Mouse (Mus musculus): ENCODE measurements around the gene Tlr8. TPM values are rescaled to one million over a fixed set of nuclear protein-coding genes. Genes with fewer than 3 reads are reported as not detected.

Gene Tlr8
- polyA plus RNA-seq, 1 experiment from 2014 or later: 0.52 TPM

DNA sequence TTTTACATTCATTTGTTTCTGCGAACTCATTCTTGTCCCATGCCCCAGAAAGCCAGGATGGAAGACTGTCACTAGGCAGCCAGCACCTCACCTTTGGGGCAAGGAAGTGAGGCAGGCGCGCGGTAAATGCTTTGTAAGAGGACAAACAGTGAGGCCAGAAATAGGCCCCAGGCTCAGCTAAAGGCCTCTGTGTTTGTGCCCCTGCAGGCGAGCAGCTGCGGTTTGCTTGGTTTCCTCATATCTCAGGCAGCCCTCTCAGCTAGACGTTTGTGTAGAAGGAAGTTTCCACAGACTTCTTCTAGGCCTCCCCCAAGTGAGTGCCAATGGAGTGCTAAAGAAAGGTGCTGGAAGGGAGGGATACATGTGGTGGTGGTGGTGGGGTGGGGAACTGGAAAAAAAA is 37.0 kb downstream of the Tlr8 start:
- H3K4me3 ChIP-seq: no peak overlapping the region
- no peaks in the 10 kb centered on the region for H3K4me1 ChIP-seq
- 38% methylated on average over 7 of the region's 7 CpGs for WGBS (ENCODE audit: insufficient replicate concordance)
- H3K4me2 ChIP-seq: no peak overlapping the region
- H3K36me3 ChIP-seq: no peaks in the 10 kb centered on the region
- no peaks in the 10 kb centered on the region; the same call in 1 of the 2 replicates for H3K27me3 ChIP-seq (replicated peaks)
- no peaks in the 10 kb centered on the region for H3K9me3 ChIP-seq (replicated peaks)
- H3K27ac ChIP-seq: no peak overlapping the region
- ATAC-seq: no peak
- H3K9ac ChIP-seq: no peak overlapping the region

DNA sequence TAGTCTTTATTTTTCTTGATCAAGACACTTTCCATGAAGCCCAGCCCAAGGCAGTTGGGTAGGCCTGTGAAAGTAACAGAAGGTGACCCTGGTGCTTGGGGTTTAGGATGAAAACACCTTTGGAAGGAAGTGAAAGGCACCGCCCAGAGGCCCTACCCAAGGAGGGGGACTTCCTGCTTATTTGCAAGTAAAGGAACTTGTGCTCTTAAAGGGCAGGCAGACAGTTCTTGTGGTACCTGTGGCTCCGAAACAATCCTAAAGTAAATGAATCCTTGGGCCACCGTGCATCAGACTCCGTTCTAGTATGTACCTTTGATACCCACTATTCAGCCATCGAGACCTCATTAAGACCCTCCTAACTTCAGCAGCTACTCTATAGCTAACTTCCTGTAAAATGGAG is 37.6 kb downstream of the Tlr8 start:
- Histone ChIP-seq H3K4me3 (no peak overlapping the region), H3K36me3 (no peaks in the 10 kb centered on the region), H3K27me3 (replicated peaks) (no peaks in the 10 kb centered on the region; the same call in 1 of the 2 replicates), H3K4me1 (no peaks in the 10 kb centered on the region), H3K27ac (no peak overlapping the region), H3K9me3 (replicated peaks) (no peaks in the 10 kb centered on the region), H3K4me2 (no peak overlapping the region), H3K9ac (no peak overlapping the region)
- no peak for ATAC-seq
- 57% methylated on average over 5 of the region's 5 CpGs for WGBS (ENCODE audit: insufficient replicate concordance)

DNA sequence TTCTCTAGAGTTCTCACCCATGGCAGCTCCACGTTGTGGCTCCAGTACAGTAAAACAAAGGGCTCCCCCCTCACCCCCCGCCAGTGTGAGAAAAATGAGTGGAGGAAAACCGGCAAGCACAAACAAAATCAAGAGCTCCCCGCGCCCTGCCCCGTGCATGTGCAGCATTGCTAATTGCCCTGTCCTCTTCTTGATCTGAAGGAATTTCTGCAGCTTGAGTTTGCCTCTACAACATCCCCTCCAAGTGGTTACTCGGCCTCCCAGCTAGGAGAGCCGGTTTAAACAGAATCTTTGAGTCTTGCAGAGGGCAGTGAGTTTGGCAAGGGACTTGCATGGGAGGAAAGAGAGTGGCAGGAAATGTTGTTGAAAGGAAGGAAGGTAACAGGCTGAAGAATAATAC is 51.4 kb downstream of the Tlr8 start:
- Histone ChIP-seq H3K27ac (no peak overlapping the region), H3K4me3 (no peak overlapping the region), H3K4me1 (0 out of 2 replicates have a peak, but pooled peaks cover 11% of the 10 kb centered on the region), H3K36me3 (no peaks in the 10 kb centered on the region), H3K4me2 (no peak overlapping the region), H3K9ac (no peak overlapping the region), H3K9me3 (replicated peaks) (no peaks in the 10 kb centered on the region), H3K27me3 (replicated peaks) (peaks cover 27% of the 10 kb centered on the region)
- ATAC-seq: no peak
- 27% methylated on average over 8 of the region's 8 CpGs for WGBS (ENCODE audit: insufficient replicate concordance)

DNA sequence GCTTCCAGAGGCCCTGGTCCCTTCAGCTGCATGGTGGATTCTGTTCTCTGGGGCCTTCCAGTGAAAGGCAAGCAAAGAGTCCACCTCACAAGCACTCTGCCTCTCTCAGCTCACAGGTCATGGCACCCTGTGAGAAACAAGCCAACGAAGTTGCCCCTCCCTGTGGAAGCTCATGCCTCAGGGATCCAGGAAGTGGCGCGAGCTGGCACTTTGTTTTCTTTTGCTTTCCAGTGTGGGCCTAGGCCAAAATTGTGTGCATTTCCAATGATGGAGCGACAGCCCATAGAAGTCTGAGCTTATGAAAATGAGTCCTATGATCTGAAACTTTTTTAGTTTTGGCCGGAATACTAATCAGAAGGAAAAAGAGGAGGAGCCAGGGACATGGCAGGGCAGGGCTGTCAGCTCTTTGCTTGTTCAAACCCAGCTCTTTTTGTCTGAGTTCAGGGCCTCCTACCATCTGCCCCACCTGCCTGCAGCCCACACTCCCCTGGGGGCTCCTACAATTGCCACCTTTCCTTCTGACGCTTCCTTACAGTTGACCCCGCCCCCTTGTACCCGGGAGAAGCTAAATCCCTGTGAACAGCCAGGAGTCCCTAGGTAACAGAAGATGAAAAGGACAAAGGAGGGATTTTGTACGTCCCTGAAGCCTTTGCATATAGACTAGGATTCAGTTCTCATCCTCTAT is 52.1 kb downstream of the Tlr8 start:
- Histone ChIP-seq H3K4me3 (no peak overlapping the region), H3K27ac (no peak overlapping the region)
- ATAC-seq: no peak

DNA sequence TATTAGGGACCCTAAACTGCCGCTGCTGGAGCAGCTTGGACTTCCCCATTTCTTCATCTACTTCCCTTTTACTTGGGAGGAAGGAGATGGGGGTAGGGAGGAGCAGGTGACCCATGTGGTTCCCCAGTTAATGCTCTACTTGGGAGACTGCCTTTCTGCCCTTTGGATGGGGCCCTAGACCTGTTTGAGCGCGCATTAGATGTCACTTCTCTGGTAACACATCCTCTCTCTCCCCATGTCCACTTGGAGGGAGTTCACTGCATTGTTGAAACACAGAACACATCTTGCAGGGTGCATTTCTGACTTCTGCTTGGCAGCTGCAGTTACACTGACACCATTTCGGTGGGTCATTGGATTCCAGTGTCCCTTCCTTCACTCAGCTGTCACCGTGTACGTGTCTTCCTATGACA is 53.8 kb downstream of the Tlr8 start:
- peaks cover 30% of the 10 kb centered on the region for H3K27me3 ChIP-seq (replicated peaks)
- 0 out of 2 replicates have a peak, but pooled peaks cover 11% of the 10 kb centered on the region for H3K4me1 ChIP-seq
- no peak for ATAC-seq
- H3K27ac ChIP-seq: 0 out of 2 replicates have a peak overlapping the region, but pooled peaks have one; percentile 30
- WGBS (ENCODE audit: insufficient replicate concordance): 13% methylated on average over 6 of the region's 6 CpGs
- H3K4me3 ChIP-seq: no peak overlapping the region; the same call in 1 of the 2 replicates
- no peaks in the 10 kb centered on the region for H3K9me3 ChIP-seq (replicated peaks)
- H3K36me3 ChIP-seq: no peaks in the 10 kb centered on the region
- no peak overlapping the region for H3K9ac ChIP-seq
- peak overlapping the region; percentile 73 for H3K4me2 ChIP-seq

More for the DNA sequence above, 52.1 kb downstream of the Tlr8 start:
- H3K36me3 ChIP-seq: no peaks in the 10 kb centered on the region
- peaks cover 30% of the 10 kb centered on the region for H3K27me3 ChIP-seq (replicated peaks)
- 0 out of 2 replicates have a peak, but pooled peaks cover 11% of the 10 kb centered on the region for H3K4me1 ChIP-seq
- H3K4me2 ChIP-seq: no peak overlapping the region
- H3K9me3 ChIP-seq (replicated peaks): no peaks in the 10 kb centered on the region
- 42% methylated on average over 9 of the region's 9 CpGs for WGBS (ENCODE audit: insufficient replicate concordance)
- no peak overlapping the region for H3K9ac ChIP-seq

DNA sequence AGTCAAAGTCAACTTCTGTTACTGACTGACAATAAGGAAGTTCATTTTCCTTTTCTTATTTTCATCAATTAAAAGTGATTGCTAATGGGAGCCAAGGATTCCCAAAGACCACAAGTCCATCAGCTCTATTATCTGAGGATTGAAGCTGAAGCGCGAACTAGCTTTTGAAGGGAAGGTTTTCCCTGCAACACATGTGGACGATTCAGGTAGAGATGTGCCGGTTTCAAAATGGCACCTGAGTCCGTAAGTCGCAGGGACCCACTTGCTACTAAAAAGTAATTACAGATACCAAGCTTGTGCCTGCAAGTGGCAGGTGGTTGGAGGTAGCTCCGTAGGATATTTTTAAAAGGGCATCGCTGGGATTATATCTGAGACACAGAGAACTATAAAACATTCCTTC is 54.3 kb downstream of the Tlr8 start:
- peaks cover 30% of the 10 kb centered on the region for H3K27me3 ChIP-seq (replicated peaks)
- ATAC-seq: no peak

DNA sequence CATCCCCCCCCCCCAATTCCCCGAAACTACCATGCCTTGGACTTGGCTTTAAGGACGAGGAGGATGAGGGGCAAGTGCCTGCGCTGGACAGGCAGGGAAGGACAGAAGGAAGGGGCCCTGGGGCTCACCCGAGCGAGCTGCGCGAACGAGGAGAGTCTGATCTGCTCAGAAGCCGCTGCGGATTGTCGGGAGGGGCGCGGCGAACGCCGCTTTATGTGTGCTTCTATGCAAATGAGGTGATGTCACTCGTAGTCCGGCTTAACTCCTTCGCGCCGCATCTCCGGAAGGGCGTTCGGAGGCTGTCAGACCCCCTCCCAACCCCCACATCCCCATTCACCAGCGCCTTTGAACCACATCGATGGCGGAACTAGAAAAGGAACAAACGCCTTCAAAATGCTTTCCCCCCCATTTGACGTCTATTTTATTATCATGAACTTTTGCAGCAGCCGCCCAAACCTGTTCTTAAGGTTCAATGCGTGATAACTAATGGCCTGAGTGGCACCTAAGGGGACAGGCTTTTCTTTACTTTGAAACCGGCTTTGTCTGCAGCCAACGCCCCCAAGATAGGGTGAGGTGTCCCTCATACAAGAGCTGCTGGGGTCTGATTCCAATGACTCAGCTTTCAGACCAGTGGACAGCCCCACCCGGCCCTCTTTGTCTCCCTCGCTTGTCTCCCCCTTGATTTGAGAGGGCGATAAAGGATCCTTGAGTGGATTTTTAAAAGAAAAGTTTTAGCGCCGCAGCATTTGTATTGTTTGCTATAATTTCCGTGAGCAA is 55.0 kb downstream of the Tlr8 start, which contains the start of gene Tmsb4x:
Gene Tmsb4x (minus strand): TSS at position 338 of the 777 bp plus-strand sequence.
- WGBS (ENCODE audit: insufficient replicate concordance): 12% methylated on average over 39 of the region's 39 CpGs
- Histone ChIP-seq H3K27ac (peak within 1 kb of the TSS; percentile 67), H3K4me1 (0 out of 2 replicates have a peak, but pooled peaks cover 11% of the 10 kb centered on the region), H3K9ac (peak within 1 kb of the TSS; percentile 68), H3K9me3 (replicated peaks) (no peaks in the 10 kb centered on the region), H3K4me2 (peak within 1 kb of the TSS; percentile 73), H3K36me3 (no peaks in the 10 kb centered on the region), H3K27me3 (replicated peaks) (peaks cover 30% of the 10 kb centered on the region), H3K4me3 (peak within 1 kb of the TSS; percentile 60)
- ATAC-seq: peak; percentile 86

More for the DNA sequence above, 54.3 kb downstream of the Tlr8 start:
- peak overlapping the region; percentile 73 for H3K4me2 ChIP-seq
- 41% methylated on average over 8 of the region's 8 CpGs for WGBS (ENCODE audit: insufficient replicate concordance)
- H3K27ac ChIP-seq: 0 out of 2 replicates have a peak overlapping the region, but pooled peaks have one; percentile 30
- H3K4me3 ChIP-seq: peak overlapping the region; percentile 60; the same call in 1 of the 2 replicates
- H3K4me1 ChIP-seq: 0 out of 2 replicates have a peak, but pooled peaks cover 11% of the 10 kb centered on the region
- H3K9me3 ChIP-seq (replicated peaks): no peaks in the 10 kb centered on the region
- H3K36me3 ChIP-seq: no peaks in the 10 kb centered on the region
- H3K9ac ChIP-seq: no peak overlapping the region

DNA sequence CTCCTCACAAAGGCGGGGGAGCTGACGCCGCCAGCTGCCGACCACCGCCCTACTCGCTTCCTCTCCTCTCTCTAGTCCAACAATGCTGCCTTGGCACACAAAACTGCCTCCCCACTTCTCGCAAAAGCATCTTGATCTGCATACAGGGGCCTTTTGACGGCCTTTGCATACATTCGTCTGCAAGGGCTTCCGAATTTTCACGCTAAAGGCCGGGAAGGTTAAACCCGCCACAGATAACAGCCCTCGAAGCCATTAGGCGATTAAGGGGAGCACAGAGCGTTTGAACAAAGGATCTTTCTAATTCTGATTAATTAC is 55.7 kb downstream of the Tlr8 start:
- H3K36me3 ChIP-seq: no peaks in the 10 kb centered on the region
- WGBS (ENCODE audit: insufficient replicate concordance): 15% methylated on average over 16 of the region's 16 CpGs
- H3K27me3 ChIP-seq (replicated peaks): peaks cover 30% of the 10 kb centered on the region

DNA sequence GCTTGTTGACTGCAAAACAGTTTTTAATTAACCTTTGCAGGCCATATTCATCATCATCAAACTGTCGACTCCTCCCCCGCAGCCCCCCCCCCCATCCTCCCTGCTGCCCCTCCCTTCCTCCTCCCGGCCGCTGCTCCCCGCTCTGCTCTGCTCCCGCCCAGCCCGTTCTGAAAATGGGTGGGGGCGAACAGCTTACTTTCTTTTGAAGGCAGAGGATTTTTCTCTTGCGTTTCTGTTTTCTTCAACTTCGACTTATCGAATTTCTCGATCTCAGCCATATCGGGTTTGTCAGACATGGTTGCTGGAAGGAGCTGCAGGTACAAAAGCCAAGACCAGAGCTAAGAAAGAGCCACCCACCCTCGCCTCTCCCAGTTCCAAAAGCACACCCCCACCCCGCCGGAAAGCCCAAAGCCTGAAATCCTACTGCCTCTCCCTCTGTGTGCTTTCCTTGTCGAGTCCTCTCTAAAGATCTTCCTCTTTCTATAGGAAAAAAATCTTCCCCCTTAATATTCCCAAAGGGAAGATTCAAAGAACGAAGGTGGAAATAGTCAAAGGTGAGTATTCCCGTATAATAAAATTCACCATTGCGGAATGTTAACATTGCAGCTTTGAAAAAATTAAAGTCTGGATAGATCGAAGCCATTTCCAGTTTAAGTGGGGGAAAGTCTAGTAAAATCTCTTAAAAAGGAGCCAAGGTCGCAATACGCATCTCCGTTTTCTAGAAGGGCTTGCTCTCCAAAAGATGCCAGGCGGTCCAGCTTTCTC is 56.2 kb downstream of the Tlr8 start:
- Histone ChIP-seq H3K9me3 (replicated peaks) (no peaks in the 10 kb centered on the region), H3K27ac (peak overlapping the region; percentile 67), H3K9ac (peak overlapping the region; percentile 68), H3K27me3 (replicated peaks) (peaks cover 30% of the 10 kb centered on the region), H3K4me3 (peak overlapping the region; percentile 60), H3K36me3 (no peaks in the 10 kb centered on the region), H3K4me2 (peak overlapping the region; percentile 73), H3K4me1 (0 out of 2 replicates have a peak, but pooled peaks cover 11% of the 10 kb centered on the region)
- WGBS (ENCODE audit: insufficient replicate concordance): 12% methylated on average over 25 of the region's 25 CpGs
- no peak for ATAC-seq

More for the DNA sequence above, 55.7 kb downstream of the Tlr8 start:
- Histone ChIP-seq H3K4me3 (peak overlapping the region; percentile 60), H3K9me3 (replicated peaks) (no peaks in the 10 kb centered on the region), H3K27ac (peak overlapping the region; percentile 67), H3K4me2 (peak overlapping the region; percentile 73), H3K4me1 (0 out of 2 replicates have a peak, but pooled peaks cover 11% of the 10 kb centered on the region), H3K9ac (peak overlapping the region; percentile 68)
- ATAC-seq: no peak

DNA sequence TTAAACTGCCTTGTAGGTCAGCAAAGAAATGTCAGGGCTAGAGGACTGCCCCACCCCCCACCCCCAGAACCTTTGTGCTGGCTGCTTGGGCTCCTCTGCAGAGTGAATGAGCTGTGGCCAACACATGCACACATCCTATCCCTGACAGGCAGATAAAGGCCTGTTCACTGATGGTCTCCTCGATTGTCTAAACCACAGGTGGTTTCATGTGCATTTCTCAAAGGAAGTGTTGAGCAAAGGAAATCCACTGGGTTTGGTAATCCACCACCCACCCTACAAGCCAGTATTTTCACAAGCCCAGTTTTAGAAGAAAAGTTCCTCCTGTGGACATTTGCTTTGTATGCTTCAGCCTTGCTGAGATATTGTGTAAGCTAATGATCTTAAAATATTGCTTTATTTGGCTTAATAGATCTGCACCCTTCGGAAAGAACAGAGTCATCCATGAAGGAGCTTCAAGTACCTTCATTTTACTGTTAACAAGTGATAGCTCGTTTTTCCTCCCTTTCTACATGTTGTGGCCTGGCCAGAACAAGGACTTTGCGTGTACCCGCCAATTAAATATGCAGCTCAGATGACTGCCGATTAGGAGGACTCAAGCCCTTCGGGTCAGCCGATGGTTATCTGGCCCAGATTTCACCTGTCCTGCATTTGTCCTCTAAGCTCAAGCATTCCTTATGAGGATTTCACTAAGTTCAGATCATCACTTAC is 58.2 kb downstream of the Tlr8 start:
- Histone ChIP-seq H3K4me2 (no peak overlapping the region), H3K9me3 (replicated peaks) (no peaks in the 10 kb centered on the region), H3K27me3 (replicated peaks) (peaks cover 30% of the 10 kb centered on the region), H3K36me3 (no peaks in the 10 kb centered on the region), H3K27ac (no peak overlapping the region), H3K9ac (no peak overlapping the region), H3K4me1 (0 out of 2 replicates have a peak, but pooled peaks cover 11% of the 10 kb centered on the region), H3K4me3 (no peak overlapping the region)
- WGBS (ENCODE audit: insufficient replicate concordance): 24% methylated on average over 8 of the region's 8 CpGs
- 0 out of 2 replicates have a peak, but pooled peaks have one; percentile 35 for ATAC-seq

DNA sequence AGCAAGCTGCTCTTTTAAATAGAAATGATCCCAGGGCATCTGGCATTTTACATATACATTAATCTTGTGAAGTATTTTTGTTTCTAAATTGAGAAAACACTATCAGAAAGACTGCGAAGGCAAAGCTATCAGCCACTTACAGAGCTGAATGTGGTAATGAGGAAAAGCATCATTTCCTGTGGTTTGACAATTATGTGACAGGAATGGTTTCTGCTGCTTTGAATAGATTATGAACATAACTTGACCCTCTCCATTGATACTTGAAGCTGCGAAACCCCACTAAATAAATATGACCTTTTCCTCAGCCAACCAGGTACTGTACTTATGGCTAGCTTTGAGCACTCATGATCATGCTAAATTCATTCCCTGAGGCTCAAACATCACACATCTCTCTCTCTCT is 62.8 kb downstream of the Tlr8 start:
- H3K4me2 ChIP-seq: no peak overlapping the region
- no peaks in the 10 kb centered on the region for H3K27me3 ChIP-seq (replicated peaks)
- H3K4me3 ChIP-seq: no peak overlapping the region
- no peaks in the 10 kb centered on the region for H3K4me1 ChIP-seq
- no peak for ATAC-seq
- H3K9me3 ChIP-seq (replicated peaks): no peaks in the 10 kb centered on the region
- H3K27ac ChIP-seq: no peak overlapping the region
- no peaks in the 10 kb centered on the region for H3K36me3 ChIP-seq
- WGBS (ENCODE audit: insufficient replicate concordance): 23% methylated on average over 2 of the region's 2 CpGs
- H3K9ac ChIP-seq: no peak overlapping the region

All from liver, embryonic 12.5 days (tissue).